Mouse (Mus musculus) MEL (cell line): ENCODE data around the gene Bcat1. TPM values are rescaled to one million over a fixed set of nuclear protein-coding genes. Genes with fewer than 3 reads are reported as not detected.

Source experiments
- DNase-seq: peaks from one replicate; pipeline ENCODE4 v3.0.0; 2011; ENCODE audit warnings: low read depth, low spot score
- H3K27ac ChIP-seq: 2 replicates; pipeline ENCODE4 v1.5.1; 2012; ENCODE audit warnings: low read depth, mild to moderate bottlenecking, control low read depth, low read length, moderate library complexity; ENCODE audit not compliant: control insufficient read depth
- H3K27me3 ChIP-seq, 2 experiments: fragments of 150-350 bp in 1 of 2; sonication (generic) in 1 of 2; 2 replicates each; pipeline ENCODE4 v1.6.1; 2012; ENCODE audit warnings: low read length in 2 of 2, mild to moderate bottlenecking in 2 of 2, improper control_type of control experiment in 1 of 2, moderate library complexity in 1 of 2; ENCODE audit not compliant: insufficient read depth in 2 of 2, control insufficient read depth in 1 of 2
- H3K36me3 ChIP-seq, 2 experiments: 2 replicates each; pipeline ENCODE4 v1.6.1; 2012 to 2014; ENCODE audit warnings: low read length in 2 of 2, improper control_type of control experiment in 1 of 2, inconsistent platforms in 1 of 2, mild to moderate bottlenecking in 1 of 2; ENCODE audit not compliant: insufficient read depth in 2 of 2, control insufficient read depth in 1 of 2
- H3K4me1 ChIP-seq, 2 experiments: fragments of 150-350 bp in 1 of 2; sonication (generic) in 1 of 2; 2 replicates each; pipeline ENCODE4 v1.6.1; 2012; ENCODE audit warnings: low read length in 2 of 2, improper control_type of control experiment in 1 of 2, mild to moderate bottlenecking in 1 of 2; ENCODE audit not compliant: insufficient read depth in 2 of 2, control insufficient read depth in 1 of 2
- H3K4me3 ChIP-seq, 2 experiments: fragments of 150-350 bp in 1 of 2; sonication (generic) in 1 of 2; 2 replicates each; pipeline ENCODE4 v1.5.1; 2012; ENCODE audit warnings: low read depth in 2 of 2, low read length in 2 of 2, mild to moderate bottlenecking in 2 of 2, moderate library complexity in 2 of 2, control low read depth in 1 of 2, improper control_type of control experiment in 1 of 2; ENCODE audit not compliant: control insufficient read depth in 1 of 2, insufficient read depth in 1 of 2
- H3K79me2 ChIP-seq: 2 replicates; pipeline ENCODE4 v1.6.1; 2012; ENCODE audit warnings: mild to moderate bottlenecking, low read length, moderate library complexity; ENCODE audit not compliant: control insufficient read depth, poor library complexity, insufficient read depth
- H3K9ac ChIP-seq: 2 replicates; pipeline ENCODE4 v1.6.1; 2012; ENCODE audit warnings: low read depth, mild to moderate bottlenecking, control low read depth, low read length, moderate library complexity; ENCODE audit not compliant: control insufficient read depth, poor library complexity, severe bottlenecking
- H3K9me3 ChIP-seq: fragments of 150-350 bp; sonication (generic); replicated peaks from 2 replicates; pipeline ENCODE4 v1.6.1; 2012; ENCODE audit warnings: mild to moderate bottlenecking, low read length, improper control_type of control experiment, moderate library complexity; ENCODE audit not compliant: insufficient read depth
- BHLHE40 ChIP-seq: IDR thresholded peaks from 2 replicates; pipeline ENCODE4 v1.6.1; 2012; ENCODE audit warnings: low read depth, mild to moderate bottlenecking, inconsistent platforms, low read length, improper control_type of control experiment, borderline replicate concordance
- CHD1 ChIP-seq: IDR thresholded peaks from 2 replicates; pipeline ENCODE4 v1.6.1; 2012; ENCODE audit warnings: low read depth, mild to moderate bottlenecking, inconsistent platforms, low read length, improper control_type of control experiment
- ELF1 ChIP-seq: IDR thresholded peaks from 2 replicates; pipeline ENCODE4 v1.6.1; 2014; ENCODE audit warnings: low read depth, mild to moderate bottlenecking, inconsistent platforms, low read length, improper control_type of control experiment, moderate library complexity
- GABPA ChIP-seq: IDR thresholded peaks from 2 replicates; pipeline ENCODE4 v1.6.1; 2012; ENCODE audit warnings: low read depth, mild to moderate bottlenecking, inconsistent platforms, low read length, improper control_type of control experiment, moderate library complexity
- GATA1 ChIP-seq: IDR thresholded peaks from 2 replicates; pipeline ENCODE4 v1.6.1; 2011; ENCODE audit warnings: low read depth, low read length, improper control_type of control experiment
- JUND ChIP-seq: IDR thresholded peaks from 2 replicates; pipeline ENCODE4 v1.6.1; 2011; ENCODE audit warnings: low read depth, mild to moderate bottlenecking, improper control_type of control experiment, low read length
- KAT2A ChIP-seq: conservative IDR thresholded peaks from 2 replicates; pipeline ENCODE4 v1.6.1; 2012; ENCODE audit warnings: low read depth, low read length, improper control_type of control experiment, inconsistent platforms
- MAX ChIP-seq: IDR thresholded peaks from 2 replicates; pipeline ENCODE4 v1.6.1; 2011; ENCODE audit warnings: low read length, improper control_type of control experiment
- MYB ChIP-seq: IDR thresholded peaks from 2 replicates; pipeline ENCODE4 v1.6.1; 2011; ENCODE audit warnings: mild to moderate bottlenecking, low read depth, low read length, improper control_type of control experiment
- NELFE ChIP-seq: IDR thresholded peaks from 2 replicates; pipeline ENCODE4 v1.6.1; 2011; ENCODE audit warnings: low read depth, low read length, improper control_type of control experiment
- NRF1 ChIP-seq: IDR thresholded peaks from 2 replicates; pipeline ENCODE4 v1.6.1; 2014; ENCODE audit warnings: low read depth, mild to moderate bottlenecking, inconsistent platforms, low read length, improper control_type of control experiment, moderate library complexity; ENCODE audit not compliant: poor library complexity, insufficient read depth, severe bottlenecking
- RAD21 ChIP-seq: IDR thresholded peaks from 2 replicates; pipeline ENCODE4 v1.6.1; 2011; ENCODE audit warnings: mild to moderate bottlenecking, low read depth, low read length, improper control_type of control experiment
- SIN3A ChIP-seq: IDR thresholded peaks from 2 replicates; pipeline ENCODE4 v1.6.1; 2012; ENCODE audit warnings: low read length, improper control_type of control experiment, inconsistent platforms
- SMC3 ChIP-seq: IDR thresholded peaks from 2 replicates; pipeline ENCODE4 v1.6.1; 2011; ENCODE audit warnings: low read depth, low read length, improper control_type of control experiment
- TAL1 ChIP-seq: IDR thresholded peaks from 2 replicates; pipeline ENCODE4 v1.6.1; 2012; ENCODE audit warnings: mild to moderate bottlenecking, inconsistent platforms, low read length, moderate library complexity, mixed read lengths
- TCF12 ChIP-seq: IDR thresholded peaks from 2 replicates; pipeline ENCODE4 v1.6.1; 2014; ENCODE audit warnings: low read depth, mild to moderate bottlenecking, inconsistent platforms, low read length, improper control_type of control experiment, moderate library complexity
- ZNF384 ChIP-seq: IDR thresholded peaks from 2 replicates; pipeline ENCODE4 v1.6.1; 2012; ENCODE audit warnings: low read depth, mild to moderate bottlenecking, inconsistent platforms, low read length, improper control_type of control experiment
- polyA plus RNA-seq, 2 experiments: library from polyadenylated mRNA; stranded (reverse) in 1 of 2; unstranded in 1 of 2; fragments of >175 nt in 1 of 2; fragments of >200 nt in 1 of 2; gene quantifications; 2 replicates each; pipeline versions ENCODE4 v1.2.1 to v1.2.4; 2012; ENCODE audit warnings: low replicate concordance in 2 of 2, low read depth in 1 of 2; ENCODE audit not compliant: insufficient read length in 2 of 2, insufficient read depth in 1 of 2, missing spikeins in 1 of 2
- total RNA-seq: library from RNA; depleted of rRNA; stranded (reverse); fragments of 300-350 nt; gene quantifications from 2 replicates; pipeline ENCODE4 v1.2.3, GENCODE M21; 2012

Bcat1 gene
- total and polyA plus RNA-seq, 3 experiments, result not detected

- Histone ChIP-seq H3K4me3 (no peak overlapping the region), H3K27me3 (no peaks in the 10 kb centered on the region), H3K9me3 (no peaks in the 10 kb centered on the region), H3K4me1 (no peaks in the 10 kb centered on the region), H3K36me3 (no peaks in the 10 kb centered on the region), H3K79me2 (no peaks in the 10 kb centered on the region), H3K9ac (no peak overlapping the region), H3K27ac (no peak overlapping the region)
- TF ChIP-seq SMC3 (no peak), MYB (no peak), SIN3A (no peak), TAL1 (no peak), MAX (no peak), TCF12 (no peak), RAD21 (peak; percentile 12)
- no peak for DNase-seq
Observed at GRCm38 (mm10) chr6:144964205-144964604, 111.8 kb downstream of the Bcat1 start.

GRCm38 (mm10) chr6:144963156-144963555 lies 112.8 kb downstream of the Bcat1 start:
- Histone ChIP-seq H3K9ac (no peak overlapping the region), H3K9me3 (no peaks in the 10 kb centered on the region), H3K4me1 (no peaks in the 10 kb centered on the region), H3K4me3 (no peak overlapping the region), H3K36me3 (no peaks in the 10 kb centered on the region), H3K27ac (no peak overlapping the region), H3K79me2 (no peaks in the 10 kb centered on the region), H3K27me3 (no peaks in the 10 kb centered on the region)
- DNase-seq, result no peak
- TF ChIP-seq ZNF384, result no peak
- no peak for TF ChIP-seq GATA1
- no peak for TF ChIP-seq GABPA
- no peak for TF ChIP-seq ELF1
- no peak for TF ChIP-seq NELFE
- TF ChIP-seq CHD1, result no peak
- no peak for TF ChIP-seq JUND

GRCm38 (mm10) chr6:144962013-144962354 lies 114.0 kb downstream of the Bcat1 start:
- Histone ChIP-seq H3K4me1 (no peaks in the 10 kb centered on the region), H3K9ac (no peak overlapping the region), H3K79me2 (no peaks in the 10 kb centered on the region), H3K27ac (no peak overlapping the region), H3K9me3 (no peaks in the 10 kb centered on the region), H3K27me3 (no peaks in the 10 kb centered on the region), H3K36me3 (no peaks in the 10 kb centered on the region), H3K4me3 (no peak overlapping the region)
- TF ChIP-seq SIN3A (no peak), SMC3 (no peak), BHLHE40 (no peak), KAT2A (no peak), TCF12 (no peak), NRF1 (no peak)
- DNase-seq, result no peak
